Mouse (Mus musculus) spleen, adult 2 months (tissue): Measurements from ENCODE around the gene 1110008P14Rik.

Experiments
- CTCF ChIP-seq: fragments of 200-500 bp; IDR thresholded peaks from 2 replicates; pipeline ENCODE4 v1.5.1; 2011; ENCODE audit warnings: mild to moderate bottlenecking, inconsistent platforms; ENCODE audit not compliant: insufficient read depth, insufficient read length, insufficient replicate concordance; ENCODE audit errors: extremely low read depth
- POLR2A ChIP-seq: fragments of 200-500 bp; IDR thresholded peaks from 2 replicates; pipeline ENCODE4 v1.6.1; 2011; ENCODE audit warnings: low read depth, low read length, inconsistent platforms

DNA sequence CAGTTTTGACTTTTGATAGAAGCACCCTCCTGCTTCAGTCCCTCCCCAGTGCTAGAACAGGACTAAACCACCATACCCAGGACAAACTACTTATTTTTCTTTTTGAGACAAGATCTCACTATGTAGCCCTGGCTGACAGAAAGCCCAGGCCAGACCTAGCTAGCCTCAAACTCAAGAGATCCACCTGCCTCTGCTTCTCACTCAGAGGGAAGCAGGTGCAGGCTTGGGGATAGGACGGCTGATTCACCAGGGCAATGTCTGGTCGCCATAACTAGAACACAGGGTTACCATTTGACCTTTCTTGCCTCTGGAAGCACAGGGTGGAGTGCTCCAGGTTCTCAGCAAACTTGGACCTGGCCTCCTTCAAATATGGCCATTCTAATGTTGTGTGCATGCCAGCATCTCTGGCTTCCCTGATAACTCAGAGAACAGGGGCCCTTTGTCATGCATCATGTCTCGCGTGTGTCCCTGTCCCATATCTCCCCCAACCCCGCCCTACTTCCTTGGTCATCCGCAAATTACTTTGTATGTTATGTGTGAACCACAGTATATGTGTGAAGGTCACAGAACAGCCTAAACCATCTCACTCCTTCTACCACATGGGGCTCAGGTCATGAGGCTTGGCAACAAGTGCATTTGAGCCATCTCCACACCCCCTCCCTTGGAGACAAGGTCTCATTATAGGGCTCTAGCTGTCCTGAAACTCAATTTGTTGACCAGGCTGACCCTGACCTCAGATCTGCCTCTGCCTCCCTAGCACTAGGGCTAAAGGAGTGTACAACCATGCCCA is 31.2 kb upstream of the 1110008P14Rik start:
- TF ChIP-seq POLR2A (no peak), CTCF (no peak)
